Mouse (Mus musculus): ENCODE data around the gene Becn1.

DNA sequence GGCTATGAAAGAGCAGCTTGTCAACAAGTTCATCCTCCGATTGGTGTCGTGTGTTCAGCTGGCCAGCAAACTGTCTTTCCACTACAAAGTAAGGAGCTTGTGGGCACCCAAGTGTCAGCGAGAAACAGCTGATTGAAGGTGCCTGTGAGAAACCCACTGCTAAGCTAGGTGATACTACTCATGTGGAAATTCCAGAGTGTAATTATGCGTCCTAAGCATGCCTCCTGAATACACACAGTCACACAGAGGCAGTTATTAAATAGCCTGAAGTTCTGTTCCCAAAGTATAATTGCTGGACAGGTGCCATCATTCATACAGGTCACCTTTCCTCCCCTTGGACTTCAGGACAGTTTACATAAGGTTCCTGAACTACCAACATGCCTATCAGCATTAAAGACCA lies 18.3 kb downstream of the Becn1 start:
- no peak for TF ChIP-seq CTCF (IDR thresholded peaks at IDR 0.05; ENCODE audit: low read depth, low read length)
- no peak for TF ChIP-seq POLR2A (IDR thresholded peaks at IDR 0.05; ENCODE audit: insufficient read depth, low read length)
